Mouse (Mus musculus) brain, embryonic 14.5 days (tissue): ENCODE results near the gene Uckl1.

Experiments
- CTCF ChIP-seq: fragments of 200-500 bp; IDR thresholded peaks from 2 replicates; pipeline ENCODE4 v1.5.1; 2012; ENCODE audit warnings: inconsistent platforms, mild to moderate bottlenecking, moderate library complexity, borderline replicate concordance; ENCODE audit not compliant: insufficient read depth, insufficient read length; ENCODE audit errors: extremely low read depth
- POLR2A ChIP-seq: fragments of 200-500 bp; IDR thresholded peaks from 2 replicates; pipeline ENCODE4 v1.6.1; 2012; ENCODE audit warnings: mild to moderate bottlenecking, inconsistent platforms, borderline replicate concordance; ENCODE audit not compliant: poor library complexity, insufficient read depth, insufficient read length, severe bottlenecking; ENCODE audit errors: extremely low read depth

- TF ChIP-seq CTCF = no peak
- TF ChIP-seq POLR2A = no peak
These were observed 16.4 kb upstream of the Uckl1 start for GRCm38 (mm10) chr2:181600828-181601750.
